Mouse (Mus musculus) ES-Bruce4 (cell line): Measurements from ENCODE around the gene Gpank1.

Source experiments
- CTCF ChIP-seq: IDR thresholded peaks from one replicate; pipeline ENCODE4 v1.8.1; 2011; ENCODE audit warnings: low read depth, low read length
- POLR2A ChIP-seq: IDR thresholded peaks from one replicate; pipeline ENCODE4 v1.8.1; 2011; ENCODE audit warnings: low read length; ENCODE audit not compliant: insufficient read depth

DNA sequence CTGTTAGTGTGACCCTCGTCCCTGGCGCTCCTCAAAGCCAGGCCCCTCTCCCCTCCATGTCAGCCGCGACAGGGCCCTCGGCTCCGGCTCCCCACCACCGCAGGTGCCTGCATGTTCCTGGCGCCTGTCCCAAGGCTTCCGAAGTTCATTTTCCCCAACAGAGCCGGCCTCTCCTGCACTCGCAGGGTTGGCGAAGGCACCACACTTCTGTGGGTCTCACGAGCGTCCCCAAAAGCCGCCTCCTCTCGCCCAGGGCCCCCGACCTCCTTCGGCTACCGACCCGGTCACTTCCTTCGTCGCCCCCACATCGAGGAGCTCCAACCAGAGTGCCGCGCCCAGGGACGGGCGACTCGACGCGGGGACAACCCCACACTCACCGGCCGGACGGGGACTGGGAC lies 511 bp upstream of the Gpank1 start:
- TF ChIP-seq POLR2A (no peak), CTCF (no peak)
